Mouse (Mus musculus): Measurements from ENCODE around the gene Olfr1271. TPM values are rescaled to one million over a fixed set of nuclear protein-coding genes. Genes with fewer than 3 reads are reported as not detected.

The Olfr1271 gene
- not detected in 4 replicates for total RNA-seq (2023)

GRCm38 (mm10) chr2:90270932-90271331 lies at the start of gene Olfr1271:
Olfr1271 (minus strand) TSS chr2:90271032.

GRCm38 (mm10) chr2:90292741-90293140 lies 21.9 kb upstream of the Olfr1271 start, which contains the start of gene Olfr1272:
Olfr1272 (minus strand) TSS chr2:90292841.

DNA sequence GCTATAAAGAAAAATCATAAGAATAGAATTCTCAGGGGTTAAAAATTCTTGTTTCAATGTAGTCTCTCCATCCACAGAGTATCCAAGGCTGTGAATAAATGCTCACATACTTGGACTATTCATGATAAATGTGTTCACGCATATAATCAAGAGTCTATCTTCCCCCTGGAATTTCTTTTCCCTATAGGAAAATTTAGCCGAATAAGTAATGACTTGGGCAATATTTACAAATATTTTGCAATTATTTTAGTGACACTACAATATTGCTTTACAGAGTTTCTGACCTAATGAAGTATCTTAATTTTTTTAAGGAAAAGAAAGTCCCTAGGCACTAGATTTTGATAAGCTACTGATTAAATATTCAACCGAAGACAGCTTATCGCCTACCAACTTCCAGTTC lies 13.3 kb downstream of the Olfr1271 start, which contains the start of gene Olfr142:
Olfr142 (minus strand) TSS at position 101 of the 400 bp plus-strand sequence.

GRCm38 (mm10) chr2:90224393-90224792 lies 46.4 kb downstream of the Olfr1271 start, which contains the start of gene Olfr1506:
Olfr1506 (minus strand) TSS chr2:90224493.

Other genes starting within 250 kb of the Olfr1271 start
- not detected in 4 replicates for gene Olfr1264, start 245.5 kb downstream of the Olfr1271 start, total RNA-seq (2023)
- gene Olfr1265, start 235.7 kb downstream of the Olfr1271 start, total RNA-seq (2023): 0.09 TPM in 1 of 4 replicates, not detected in the others
- not detected in 4 replicates for gene Olfr140, start 207.4 kb downstream of the Olfr1271 start, total RNA-seq (2023)
- gene Olfr1269, start 149.6 kb downstream of the Olfr1271 start, total RNA-seq (2023): not detected in 4 replicates
- gene Olfr32, start 128.7 kb downstream of the Olfr1271 start, total RNA-seq (2023): not detected in 4 replicates
- gene Olfr1270, start 117.9 kb downstream of the Olfr1271 start, total RNA-seq (2023): not detected in 4 replicates
- 0.24 to 0.72 TPM (median 0.38 TPM) in 4 replicates for gene Olfr1506, start 46.5 kb downstream of the Olfr1271 start, total RNA-seq (2023)
- not detected in 4 replicates for gene Olfr142, start 13.4 kb downstream of the Olfr1271 start, total RNA-seq (2023)
- gene Olfr1272, start 21.8 kb upstream of the Olfr1271 start, total RNA-seq (2023): not detected in 4 replicates
- not detected in 4 replicates for gene Gm13769, start 51.2 kb upstream of the Olfr1271 start, total RNA-seq (2023)
- gene Olfr1274-ps, start 127.7 kb upstream of the Olfr1271 start, total RNA-seq (2023): not detected in 4 replicates